Mouse (Mus musculus) CD4-positive, CD25-positive, alpha-beta regulatory T cell (primary cell): ENCODE data around the gene Cep112. TPM values are rescaled to one million over a fixed set of nuclear protein-coding genes. Genes with fewer than 3 reads are reported as not detected.

Experiments used
- polyA plus RNA-seq: library from polyadenylated mRNA; unstranded; fragments of 100-300 nt; shearing (Covaris generic); gene quantifications from one replicate; pipeline ENCODE4 v1.2.1, GENCODE M21; 2017

The Cep112 gene
- polyA plus RNA-seq = 2.7 TPM

GRCm38 (mm10) chr11:108424889-108425591 is at the start of gene Cep112:
TSS of gene Cep112 (plus strand) at chr11:108425192.

Other genes with a start within 250 kb of the Cep112 start
- gene Apoh, start 81.8 kb upstream of the Cep112 start, polyA plus RNA-seq = 1.1 TPM
- gene Prkca, start 81.3 kb upstream of the Cep112 start, polyA plus RNA-seq = 133 TPM